Mouse (Mus musculus) intestine, embryonic 15.5 days (tissue): ENCODE results near the gene Bicd2. TPM values are rescaled to one million over a fixed set of nuclear protein-coding genes. Genes with fewer than 3 reads are reported as not detected.
"Not testable (repeated sequence)": the region's sequence is repeated elsewhere in the genome, so short reads cannot be mapped to it uniquely, and the experiment has no call there.

ENCODE experiments used
- ATAC-seq: fragments of 200-750 bp; cut with Nextera tagmentation; 2 replicates; pipeline ENCODE4 v1.8.0; 2017; ENCODE audit warnings: moderate TSS enrichment, moderate library complexity
- H3K27ac ChIP-seq: fragments of 300-500 bp; sonication (generic); 2 replicates; pipeline ENCODE4 v1.5.1; 2015; ENCODE audit warnings: mild to moderate bottlenecking, inconsistent platforms
- H3K27me3 ChIP-seq: fragments of 300-500 bp; sonication (generic); replicated peaks from 2 replicates; pipeline ENCODE4 v1.6.1; 2015; ENCODE audit warnings: inconsistent platforms
- H3K36me3 ChIP-seq: fragments of 300-500 bp; sonication (generic); 2 replicates; pipeline ENCODE4 v1.6.1; 2015; ENCODE audit warnings: inconsistent platforms
- H3K4me1 ChIP-seq: fragments of 300-500 bp; sonication (generic); replicated peaks from 2 replicates; pipeline ENCODE4 v1.6.1; 2015; ENCODE audit warnings: inconsistent platforms
- H3K4me2 ChIP-seq: fragments of 300-500 bp; sonication (generic); replicated peaks from 2 replicates; pipeline ENCODE4 v1.6.1; 2015; ENCODE audit warnings: mild to moderate bottlenecking, inconsistent platforms
- H3K4me3 ChIP-seq: fragments of 300-500 bp; sonication (generic); replicated peaks from 2 replicates; pipeline ENCODE4 v1.5.1; 2015; ENCODE audit warnings: inconsistent platforms
- H3K9ac ChIP-seq: fragments of 300-500 bp; sonication (generic); 2 replicates; pipeline ENCODE4 v1.6.1; 2015; ENCODE audit warnings: inconsistent platforms
- H3K9me3 ChIP-seq: fragments of 300-500 bp; sonication (generic); 2 replicates; pipeline ENCODE4 v1.6.1; 2016; ENCODE audit warnings: inconsistent platforms
- WGBS: fragments of 180-500 bp; shearing (Covaris S2); methylation state at CpG from one replicate; pipeline ENCODE4 v1.1.7; 2015; 5-methylcytosine and 5-hydroxymethylcytosine counted together
- polyA plus RNA-seq: library from polyadenylated mRNA; unstranded; fragments of >200 nt; fragmentation: Nextera tagmentation; extraction: Ambion mirVana; gene quantifications from 2 replicates; pipeline ENCODE4 v1.2.1, GENCODE M21; 2015

The Bicd2 gene
- polyA plus RNA-seq, 1 experiment from 2014 or later = 19.5 TPM

DNA sequence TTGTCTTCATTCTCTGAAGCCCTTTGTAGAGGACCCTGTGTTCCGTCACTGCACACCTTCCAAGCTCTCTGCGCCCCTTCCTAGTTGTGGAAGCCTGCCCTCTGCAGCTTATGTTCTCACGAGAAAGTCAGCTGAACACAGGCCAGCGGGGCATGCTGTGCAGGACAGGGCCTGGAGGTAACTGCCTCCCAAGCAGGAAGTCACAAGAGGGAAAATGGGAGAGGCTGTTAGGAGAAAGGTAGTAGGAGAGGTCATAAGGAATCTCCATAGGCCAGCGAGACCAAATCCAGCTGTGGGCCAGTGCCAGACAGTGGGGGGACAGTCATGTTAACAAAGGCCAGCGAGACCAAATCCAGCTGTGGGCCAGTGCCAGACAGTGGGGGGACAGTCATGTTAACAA lies 28.8 kb downstream of the Bicd2 start:
- not testable (repeated sequence) for H3K9me3 ChIP-seq, ATAC-seq, H3K4me3 ChIP-seq, H3K27ac ChIP-seq, H3K27me3 ChIP-seq, H3K9ac ChIP-seq, H3K4me2 ChIP-seq, H3K36me3 ChIP-seq
- 79% methylated on average over 6 of the region's 6 CpGs for WGBS
- peaks cover 14% of the 10 kb centered on the region for H3K4me1 ChIP-seq

DNA sequence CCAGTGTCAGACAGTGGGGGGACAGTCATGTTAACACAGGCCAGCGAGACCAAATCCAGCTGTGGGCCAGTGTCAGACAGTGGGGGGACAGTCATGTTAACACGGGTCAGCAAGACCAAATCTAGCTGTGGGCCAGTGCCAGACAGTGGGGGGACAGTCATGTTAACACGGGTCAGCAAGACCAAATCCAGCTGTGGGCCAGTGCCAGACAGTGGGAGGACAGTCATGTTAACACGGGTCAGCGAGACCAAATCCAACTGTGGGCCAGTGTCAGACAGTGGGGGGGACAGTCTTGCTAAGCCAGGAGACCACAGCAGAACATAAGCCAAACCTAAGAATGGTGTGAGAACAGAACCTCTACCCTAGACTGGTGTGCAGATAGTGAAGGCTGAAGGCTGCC lies 29.5 kb downstream of the Bicd2 start:
- H3K36me3 ChIP-seq, H3K4me2 ChIP-seq, ATAC-seq, H3K4me3 ChIP-seq, H3K9ac ChIP-seq, H3K9me3 ChIP-seq, H3K27me3 ChIP-seq: not testable (repeated sequence)
- Histone ChIP-seq H3K4me1 (peaks cover 14% of the 10 kb centered on the region), H3K27ac (peak overlapping the region; percentile 74)
- 68% methylated on average over 5 of the region's 5 CpGs for WGBS

DNA sequence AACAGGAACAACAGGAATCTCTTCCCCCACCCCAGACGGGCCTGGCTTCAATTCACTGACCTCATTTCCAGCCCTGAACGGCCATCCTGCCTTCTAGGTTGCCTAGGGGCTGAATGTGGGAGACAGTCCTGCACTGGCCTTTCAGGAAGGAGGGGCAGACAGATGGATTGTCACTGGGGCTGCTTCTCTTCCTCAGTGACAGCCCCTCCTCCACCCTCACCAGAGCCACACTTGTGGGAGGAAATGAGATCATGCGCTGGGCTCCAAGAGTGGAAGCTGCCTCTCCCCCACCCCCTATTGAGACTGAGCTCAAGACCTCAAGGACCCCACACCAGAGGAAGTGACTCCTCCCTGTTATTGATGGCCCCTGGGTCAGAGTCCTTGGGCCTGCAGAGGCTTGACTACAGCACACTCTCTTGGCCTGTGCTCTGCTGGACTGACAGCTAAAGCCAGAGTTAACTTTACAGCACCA lies 30.1 kb downstream of the Bicd2 start:
- peaks cover 14% of the 10 kb centered on the region for H3K4me1 ChIP-seq
- H3K27ac ChIP-seq = peak overlapping the region; percentile 74
- ATAC-seq = peak; percentile 79
- 0 out of 2 replicates have a peak, but pooled peaks cover 5% of the 10 kb centered on the region for H3K36me3 ChIP-seq
- no peak overlapping the region for H3K9ac ChIP-seq
- H3K4me2 ChIP-seq = no peak overlapping the region
- H3K9me3 ChIP-seq = no peaks in the 10 kb centered on the region
- H3K27me3 ChIP-seq = no peaks in the 10 kb centered on the region
- WGBS = 15% methylated on average over 3 of the region's 3 CpGs
- H3K4me3 ChIP-seq = no peak overlapping the region

DNA sequence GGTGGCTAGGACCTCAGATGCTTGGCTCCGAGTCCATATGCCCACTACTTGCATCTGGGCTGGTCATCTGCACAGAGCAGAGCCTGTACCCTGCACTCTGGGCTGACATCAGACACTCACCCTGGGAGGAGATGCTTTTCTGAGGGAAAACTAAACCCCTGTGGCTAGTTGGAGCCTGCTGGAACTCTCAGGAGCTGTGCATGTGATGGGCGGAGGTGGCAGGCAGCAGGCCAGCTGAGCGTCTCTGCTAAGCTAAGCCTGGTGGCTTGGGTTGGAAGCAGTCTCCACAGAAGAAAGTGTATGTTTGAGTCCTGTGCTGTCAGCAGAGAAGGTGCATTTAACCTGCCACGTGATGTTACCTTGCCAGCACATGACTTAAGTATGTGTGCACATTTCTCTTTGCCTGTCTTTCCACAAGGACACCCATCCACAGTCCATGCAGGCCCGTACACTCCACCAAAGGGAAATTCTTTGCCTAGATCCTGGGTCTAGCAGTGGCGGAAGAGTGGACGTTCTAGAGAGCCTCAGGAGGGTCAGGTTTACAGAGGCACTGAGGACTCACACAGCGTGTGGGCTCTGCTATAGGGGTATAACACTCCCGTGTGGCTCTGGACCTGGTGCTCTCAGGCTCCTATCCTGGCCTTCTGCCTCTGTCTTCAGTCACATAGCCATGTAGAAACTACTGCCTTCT lies 31.1 kb downstream of the Bicd2 start:
- H3K4me1 ChIP-seq = peaks cover 14% of the 10 kb centered on the region
- no peak overlapping the region for H3K4me2 ChIP-seq
- H3K27me3 ChIP-seq = no peaks in the 10 kb centered on the region
- H3K9ac ChIP-seq = no peak overlapping the region
- 87% methylated on average over 9 of the region's 9 CpGs for WGBS
- ATAC-seq = no peak
- H3K27ac ChIP-seq = no peak overlapping the region
- H3K9me3 ChIP-seq = no peaks in the 10 kb centered on the region
- H3K4me3 ChIP-seq = no peak overlapping the region
- 0 out of 2 replicates have a peak, but pooled peaks cover 12% of the 10 kb centered on the region for H3K36me3 ChIP-seq

DNA sequence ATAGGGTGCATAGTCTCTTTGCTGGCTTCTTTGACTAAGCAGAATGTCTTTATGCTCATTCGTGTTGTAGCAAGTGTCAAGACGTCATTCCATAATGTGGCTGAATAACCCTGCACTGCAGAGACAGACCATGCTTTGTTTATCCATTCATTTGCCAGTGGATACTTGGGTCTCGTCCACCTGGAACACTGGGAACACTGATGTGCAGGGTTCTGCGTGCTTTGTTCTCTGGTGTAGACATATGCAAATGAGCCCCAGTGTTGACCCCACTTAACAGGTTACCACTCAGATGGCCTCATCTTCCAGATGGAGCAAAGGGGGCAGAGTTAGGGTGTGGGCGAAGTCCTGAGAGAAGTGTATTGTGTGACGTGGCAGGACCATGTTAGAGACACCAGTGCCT lies 32.9 kb downstream of the Bicd2 start:
- Histone ChIP-seq H3K36me3 (peaks cover 18% of the 10 kb centered on the region; the same call in 1 of the 2 replicates), H3K9ac (no peak overlapping the region), H3K4me2 (no peak overlapping the region), H3K27me3 (no peaks in the 10 kb centered on the region), H3K9me3 (no peaks in the 10 kb centered on the region), H3K4me1 (peaks cover 14% of the 10 kb centered on the region), H3K27ac (no peak overlapping the region), H3K4me3 (no peak overlapping the region)
- no peak for ATAC-seq
- WGBS = 46% methylated on average over 6 of the region's 6 CpGs

DNA sequence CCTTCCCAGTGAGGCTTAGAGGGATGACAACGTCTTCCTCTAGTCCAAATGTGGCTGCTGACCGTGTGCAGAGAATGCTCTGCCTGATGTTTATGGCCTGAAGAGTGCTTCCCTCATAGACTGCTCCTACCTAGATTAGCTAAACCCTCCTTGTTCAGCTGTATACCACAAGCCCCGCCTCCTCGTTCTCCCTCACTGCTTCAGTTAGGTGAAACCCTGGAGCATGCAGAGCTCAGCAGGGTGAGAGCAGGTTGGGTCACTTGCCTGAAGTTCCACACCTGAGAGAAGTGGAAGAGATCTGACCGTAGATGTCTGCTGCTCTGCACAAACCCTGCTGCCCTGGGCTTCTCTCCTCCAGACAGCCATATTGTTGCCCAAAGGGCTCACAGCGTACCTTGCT lies 33.3 kb downstream of the Bicd2 start:
- Histone ChIP-seq H3K9me3 (no peaks in the 10 kb centered on the region), H3K27me3 (no peaks in the 10 kb centered on the region), H3K4me1 (peaks cover 14% of the 10 kb centered on the region), H3K4me2 (no peak overlapping the region), H3K9ac (no peak overlapping the region), H3K27ac (no peak overlapping the region), H3K36me3 (peaks cover 18% of the 10 kb centered on the region), H3K4me3 (no peak overlapping the region)
- WGBS = 63% methylated on average over 6 of the region's 6 CpGs
- ATAC-seq = no peak

DNA sequence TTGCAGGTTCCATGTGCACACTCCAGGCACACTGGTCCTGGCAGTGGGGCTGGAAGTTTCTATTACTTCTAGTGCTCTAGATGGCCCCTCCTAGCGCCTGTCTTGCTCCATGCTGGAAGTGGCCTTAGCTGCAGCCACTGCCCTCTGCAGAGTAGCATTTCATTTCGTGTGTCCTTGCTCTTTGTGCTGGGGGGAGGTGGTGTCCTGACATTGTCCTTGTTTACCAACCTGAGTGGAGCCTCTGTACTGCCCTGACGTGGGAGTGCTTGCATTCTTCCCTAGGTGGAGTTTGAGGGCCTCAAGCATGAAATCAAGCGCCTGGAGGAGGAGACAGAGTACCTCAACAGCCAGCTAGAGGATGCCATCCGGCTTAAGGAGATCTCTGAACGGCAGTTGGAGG lies 36.2 kb downstream of the Bicd2 start:
- peaks cover 32% of the 10 kb centered on the region for H3K36me3 ChIP-seq
- no peaks in the 10 kb centered on the region for H3K4me1 ChIP-seq
- no peaks in the 10 kb centered on the region for H3K27me3 ChIP-seq
- no peak overlapping the region for H3K27ac ChIP-seq
- no peak overlapping the region for H3K9ac ChIP-seq
- H3K9me3 ChIP-seq = no peaks in the 10 kb centered on the region
- no peak for ATAC-seq
- no peak overlapping the region for H3K4me3 ChIP-seq
- WGBS = 80% methylated on average over 6 of the region's 6 CpGs
- H3K4me2 ChIP-seq = no peak overlapping the region

DNA sequence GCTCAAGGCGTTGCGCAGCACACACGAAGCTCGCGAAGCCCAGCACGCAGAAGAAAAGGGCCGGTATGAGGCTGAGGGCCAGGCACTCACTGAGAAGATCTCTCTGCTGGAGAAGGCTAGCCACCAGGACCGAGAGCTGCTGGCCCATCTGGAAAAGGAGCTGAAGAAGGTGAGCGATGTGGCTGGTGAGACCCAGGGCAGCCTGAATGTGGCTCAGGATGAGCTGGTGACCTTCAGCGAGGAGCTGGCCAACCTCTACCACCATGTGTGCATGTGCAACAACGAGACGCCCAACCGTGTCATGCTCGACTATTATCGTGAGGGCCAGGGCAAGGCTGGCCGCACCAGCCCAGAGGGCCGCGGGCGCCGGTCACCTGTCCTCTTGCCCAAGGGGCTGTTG lies 37.9 kb downstream of the Bicd2 start:
- no peak overlapping the region for H3K4me3 ChIP-seq
- WGBS = 94% methylated on average over 20 of the region's 20 CpGs
- H3K36me3 ChIP-seq = peaks cover 41% of the 10 kb centered on the region
- no peaks in the 10 kb centered on the region for H3K9me3 ChIP-seq
- no peak for ATAC-seq
- no peaks in the 10 kb centered on the region for H3K4me1 ChIP-seq
- no peak overlapping the region for H3K27ac ChIP-seq
- H3K9ac ChIP-seq = no peak overlapping the region
- no peaks in the 10 kb centered on the region for H3K27me3 ChIP-seq
- no peak overlapping the region for H3K4me2 ChIP-seq

DNA sequence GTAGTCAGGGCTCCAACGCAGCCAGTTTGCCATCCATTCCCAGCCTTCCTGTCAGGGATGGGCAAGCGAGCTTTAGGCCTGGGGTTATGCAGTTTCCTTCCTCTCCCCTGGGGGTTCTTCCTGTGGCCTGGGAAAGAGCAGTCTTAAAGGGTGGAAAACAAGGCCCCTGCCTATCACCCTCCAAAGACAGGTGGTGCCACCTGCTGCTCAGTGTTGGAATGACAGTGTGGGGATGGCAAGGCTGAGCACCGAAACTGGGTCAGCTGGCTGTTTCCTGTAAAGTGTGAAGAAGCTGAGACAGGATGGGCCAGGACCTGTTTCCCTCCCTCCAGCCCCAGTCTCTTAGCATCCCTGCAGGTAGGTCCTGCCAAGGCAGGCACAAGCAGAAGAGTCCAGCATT lies 39.8 kb downstream of the Bicd2 start:
- no peak overlapping the region for H3K4me2 ChIP-seq
- WGBS = 28% methylated on average over 3 of the region's 3 CpGs
- no peaks in the 10 kb centered on the region for H3K9me3 ChIP-seq
- ATAC-seq = peak; percentile 76
- peaks cover 41% of the 10 kb centered on the region for H3K36me3 ChIP-seq
- no peak overlapping the region for H3K9ac ChIP-seq
- no peaks in the 10 kb centered on the region for H3K27me3 ChIP-seq
- no peak overlapping the region for H3K4me3 ChIP-seq
- no peaks in the 10 kb centered on the region for H3K4me1 ChIP-seq
- H3K27ac ChIP-seq = no peak overlapping the region

DNA sequence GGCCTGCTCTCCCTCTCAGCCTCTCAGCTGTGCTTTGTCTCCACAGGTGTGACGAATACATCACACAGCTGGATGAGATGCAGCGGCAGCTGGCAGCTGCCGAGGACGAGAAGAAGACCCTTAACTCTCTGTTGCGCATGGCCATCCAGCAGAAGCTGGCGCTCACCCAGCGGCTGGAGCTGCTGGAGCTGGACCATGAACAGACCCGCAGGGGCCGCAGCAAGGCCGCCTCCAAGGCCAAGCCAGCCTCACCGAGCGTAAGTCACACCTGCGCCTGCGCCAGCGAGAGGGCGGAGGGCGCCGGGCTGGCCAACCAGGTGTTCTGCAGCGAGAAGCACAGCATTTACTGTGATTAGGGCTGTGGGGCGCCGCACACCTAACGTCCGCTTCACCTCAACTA lies 41.6 kb downstream of the Bicd2 start:
- peaks cover 40% of the 10 kb centered on the region for H3K36me3 ChIP-seq
- no peak for ATAC-seq

DNA sequence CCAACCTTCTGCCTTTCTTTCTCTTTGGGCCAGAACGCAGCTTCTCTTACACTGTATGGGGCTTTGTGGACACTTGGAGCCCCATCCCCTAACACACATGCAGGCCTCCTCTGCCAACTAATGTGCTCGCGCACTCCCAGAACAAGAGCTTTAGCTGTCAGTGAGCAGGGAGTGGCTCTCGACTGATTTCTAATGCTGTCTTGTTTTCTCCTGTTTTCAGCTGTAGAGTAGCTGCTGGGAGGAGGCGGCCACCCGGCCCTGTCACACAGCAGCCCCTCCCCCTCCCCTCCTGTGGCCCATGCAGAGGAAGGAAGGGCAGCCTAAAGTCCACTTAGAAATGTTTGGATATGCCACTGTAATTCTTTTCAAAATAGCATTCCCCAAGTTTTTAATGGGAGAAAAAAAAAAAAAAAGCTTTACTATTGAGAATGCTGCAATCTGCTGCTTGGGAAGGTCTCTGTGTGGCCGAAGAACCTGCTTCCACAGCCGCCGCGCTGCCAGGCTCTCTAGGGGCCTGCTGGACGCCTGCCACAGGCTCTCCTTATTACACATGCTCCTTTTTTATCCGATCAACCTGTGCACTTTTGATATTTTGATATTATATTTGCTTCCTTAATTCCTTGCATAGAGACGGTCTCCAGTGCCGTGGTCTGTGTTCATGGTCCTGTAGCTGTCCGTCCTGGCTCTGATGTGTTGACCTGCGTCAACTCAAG lies 43.5 kb downstream of the Bicd2 start:
- Histone ChIP-seq H3K9me3 (no peaks in the 10 kb centered on the region), H3K27ac (no peak overlapping the region), H3K4me3 (no peak overlapping the region), H3K4me1 (no peaks in the 10 kb centered on the region), H3K27me3 (no peaks in the 10 kb centered on the region), H3K4me2 (no peak overlapping the region), H3K9ac (no peak overlapping the region), H3K36me3 (peaks cover 28% of the 10 kb centered on the region)
- WGBS = 81% methylated on average over 16 of the region's 16 CpGs
- ATAC-seq = no peak

More for the DNA sequence above, 41.6 kb downstream of the Bicd2 start:
- Histone ChIP-seq H3K4me3 (no peak overlapping the region), H3K9ac (no peak overlapping the region), H3K9me3 (no peaks in the 10 kb centered on the region), H3K27me3 (no peaks in the 10 kb centered on the region), H3K4me2 (no peak overlapping the region), H3K27ac (no peak overlapping the region), H3K4me1 (no peaks in the 10 kb centered on the region)
- 91% methylated on average over 23 of the region's 23 CpGs for whole genome bisulfite sequencing

DNA sequence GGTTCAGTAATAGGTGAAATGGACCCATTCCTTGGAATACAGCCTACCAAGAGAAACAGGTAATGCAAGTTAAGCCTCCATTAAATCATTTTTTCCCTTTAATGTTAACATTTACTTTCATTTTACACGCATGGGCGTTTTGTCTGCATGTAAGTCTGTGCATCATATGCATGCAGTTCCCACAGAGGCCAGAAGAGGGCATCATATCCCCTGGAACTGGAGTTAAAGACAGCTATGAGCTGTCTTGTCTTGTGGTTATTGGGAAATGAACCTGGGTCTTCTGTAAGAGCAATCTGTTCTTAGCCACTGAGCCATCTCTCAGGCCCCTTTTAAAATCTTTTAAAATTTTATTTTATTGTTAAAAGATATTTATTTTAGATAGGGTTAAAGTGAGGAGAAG lies 50.0 kb downstream of the Bicd2 start:
- no peak overlapping the region for H3K9ac ChIP-seq
- ATAC-seq = no peak
- H3K27ac ChIP-seq = no peak overlapping the region
- H3K4me2 ChIP-seq = no peak overlapping the region
- peaks cover 6% of the 10 kb centered on the region; the same call in 1 of the 2 replicates for H3K36me3 ChIP-seq
- H3K9me3 ChIP-seq = no peaks in the 10 kb centered on the region
- no peaks in the 10 kb centered on the region for H3K27me3 ChIP-seq
- H3K4me3 ChIP-seq = no peak overlapping the region
- WGBS = 96% methylated on average over 2 of the region's 2 CpGs
- 0 out of 2 replicates have a peak, but pooled peaks cover 2% of the 10 kb centered on the region for H3K4me1 ChIP-seq

DNA sequence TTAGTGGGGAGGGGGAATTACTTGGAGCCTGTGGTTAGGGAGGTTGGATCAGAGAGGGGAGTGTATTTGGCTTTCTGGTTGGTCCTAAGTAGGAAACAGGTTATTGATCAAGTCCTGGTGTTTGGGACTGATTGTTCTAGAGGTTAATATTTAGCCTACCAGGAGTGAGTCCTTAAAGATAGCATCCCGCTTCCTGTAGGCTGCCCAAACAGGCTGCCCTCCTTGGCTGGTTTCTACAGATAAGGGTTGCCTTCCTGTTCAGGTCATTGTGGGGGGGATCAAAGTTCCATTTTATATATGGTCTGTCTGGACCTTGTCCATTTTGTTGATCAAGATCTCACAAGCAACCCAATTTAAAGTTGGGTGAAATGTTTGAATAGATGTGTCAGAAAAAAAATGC lies 52.2 kb downstream of the Bicd2 start:
- H3K4me2 ChIP-seq = no peak overlapping the region
- H3K9ac ChIP-seq = no peak overlapping the region
- no peaks in the 10 kb centered on the region for H3K27me3 ChIP-seq
- peak; percentile 70 for ATAC-seq
- 79% methylated on average over 1 of the region's 1 CpGs for WGBS
- no peaks in the 10 kb centered on the region for H3K36me3 ChIP-seq
- H3K4me1 ChIP-seq = 0 out of 2 replicates have a peak, but pooled peaks cover 2% of the 10 kb centered on the region
- no peaks in the 10 kb centered on the region for H3K9me3 ChIP-seq
- no peak overlapping the region for H3K27ac ChIP-seq
- H3K4me3 ChIP-seq = no peak overlapping the region
